Mouse (Mus musculus): ENCODE results near the gene Ifitm10. TPM values are rescaled to one million over a fixed set of nuclear protein-coding genes. Genes with fewer than 3 reads are reported as not detected.
"Not testable (repeated sequence)": the region's sequence is repeated elsewhere in the genome, so short reads cannot be mapped to it uniquely, and the experiment has no call there.

Ifitm10 gene
- total RNA-seq (2022): 1 to 10 TPM; 2.7 to 7.8 (median 5.3) TPM

DNA sequence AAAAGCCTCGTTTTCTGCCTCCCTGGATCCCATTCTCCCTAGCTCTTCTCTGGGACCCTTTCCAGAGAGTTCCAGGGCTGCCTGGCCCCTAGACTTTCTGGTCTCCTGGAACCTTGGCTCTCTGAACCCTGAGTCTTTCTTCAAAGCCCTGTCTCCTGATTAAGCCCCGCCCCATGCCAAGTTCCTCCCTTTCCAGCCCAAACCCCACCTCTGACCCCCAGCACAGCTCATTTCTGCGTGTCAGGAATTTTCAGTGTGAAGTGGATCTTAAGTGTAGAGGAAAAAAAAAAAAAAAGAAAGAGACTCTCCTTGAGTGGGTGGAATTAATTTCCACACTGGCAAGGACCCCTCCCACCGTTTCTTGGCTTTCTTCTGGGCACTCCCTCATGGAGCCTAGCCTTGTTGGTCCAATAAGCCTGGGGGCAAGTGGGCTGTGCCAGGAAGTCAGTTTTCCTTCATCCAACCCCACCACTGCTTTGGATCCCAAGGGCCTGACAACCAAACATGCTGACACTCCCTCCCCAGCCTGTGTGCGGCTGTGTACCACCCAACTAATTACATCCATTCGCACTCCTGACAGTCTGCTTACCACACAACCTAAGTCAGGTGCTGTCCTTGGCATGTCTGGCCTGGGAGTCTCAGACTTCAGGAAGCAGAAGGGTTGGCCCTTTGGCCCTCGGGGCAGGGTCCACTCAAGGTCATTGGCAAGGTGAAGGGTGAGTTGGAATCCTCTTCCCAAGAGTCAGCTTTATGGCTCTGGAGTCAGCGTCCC lies at the start of gene Ifitm10:
Gene Ifitm10, minus strand, starts transcription at position 113 of the 772 bp plus-strand sequence.
- no peak for DNase-seq

DNA sequence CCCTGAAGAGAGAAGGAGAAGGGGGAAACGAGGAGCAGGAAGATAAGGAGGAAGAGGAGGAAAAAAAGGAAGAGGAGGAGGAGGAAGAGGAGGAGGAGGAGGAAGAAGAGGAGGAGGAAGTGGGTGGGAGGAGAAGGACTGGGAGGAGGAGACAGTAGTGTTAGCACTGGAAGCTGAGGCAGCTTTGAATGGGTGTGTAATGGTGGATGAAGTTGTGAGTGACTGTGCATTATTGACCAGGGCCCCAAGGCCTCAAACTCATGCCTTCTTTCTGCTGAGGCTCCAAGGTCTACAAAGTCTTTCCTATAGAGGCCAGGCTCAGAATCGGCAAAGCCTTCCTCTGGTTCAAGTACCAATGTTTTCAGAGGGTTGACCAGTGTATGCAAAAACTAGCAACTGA lies 48.3 kb upstream of the Ifitm10 start:
- DNase-seq: no peak

DNA sequence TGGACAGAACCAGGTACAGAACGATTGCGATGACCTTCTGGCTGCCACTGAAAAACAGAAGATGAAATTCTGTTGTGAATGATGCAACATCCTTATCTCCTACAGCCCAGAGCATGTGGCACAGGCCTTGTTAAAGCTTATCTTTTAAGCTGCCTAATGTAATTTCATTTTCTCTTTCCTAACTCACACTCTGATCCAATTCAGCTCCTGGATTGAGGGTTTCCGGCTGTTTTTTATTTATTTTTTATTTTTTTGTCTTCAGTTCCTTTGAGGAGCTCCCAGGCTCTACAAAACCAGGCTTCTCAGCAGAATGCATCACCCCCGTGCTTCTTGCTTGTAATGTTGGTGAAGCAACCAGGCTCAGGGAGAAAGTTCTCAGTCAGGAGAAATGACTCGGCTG lies 46.3 kb upstream of the Ifitm10 start:
- no peak for DNase-seq

DNA sequence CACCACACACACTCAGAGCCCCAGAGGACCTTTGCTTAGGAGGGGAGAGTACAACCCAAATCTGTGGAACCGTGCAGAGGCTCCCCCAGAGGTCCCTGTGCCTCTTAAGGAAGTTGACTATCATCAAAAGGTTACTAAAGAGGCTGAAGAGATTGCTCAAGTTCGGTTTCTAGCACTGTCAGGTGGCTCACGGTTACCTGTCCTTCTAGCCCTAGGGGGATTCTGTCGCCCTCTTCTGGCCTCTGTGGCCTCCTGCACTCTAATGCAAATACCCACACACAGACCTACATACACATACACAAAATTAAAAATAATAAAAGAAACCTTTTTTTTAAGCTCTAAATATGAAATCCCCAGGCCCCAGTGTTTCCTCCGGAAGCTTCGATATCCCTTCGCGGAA lies 45.1 kb upstream of the Ifitm10 start:
- DNase-seq: no peak

DNA sequence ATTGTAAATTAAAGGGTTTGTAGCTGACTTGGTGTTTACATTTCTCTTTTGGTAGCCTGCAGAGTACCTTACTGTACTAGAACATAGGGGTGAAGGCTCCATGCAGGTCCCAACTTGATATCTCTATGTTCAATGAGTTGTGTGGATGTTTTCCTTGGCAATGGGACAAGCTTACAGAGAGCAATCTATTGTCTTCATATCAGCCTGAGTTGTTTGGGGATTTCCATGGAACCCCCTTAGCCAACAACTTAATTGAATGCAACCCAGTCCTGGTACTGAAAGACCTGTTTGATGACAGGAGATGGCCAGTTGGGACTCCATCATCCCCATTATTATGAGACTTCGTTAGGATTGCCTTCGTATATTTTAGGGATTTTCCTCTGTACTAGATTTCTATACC lies 44.5 kb upstream of the Ifitm10 start:
- DNase-seq: no peak

DNA sequence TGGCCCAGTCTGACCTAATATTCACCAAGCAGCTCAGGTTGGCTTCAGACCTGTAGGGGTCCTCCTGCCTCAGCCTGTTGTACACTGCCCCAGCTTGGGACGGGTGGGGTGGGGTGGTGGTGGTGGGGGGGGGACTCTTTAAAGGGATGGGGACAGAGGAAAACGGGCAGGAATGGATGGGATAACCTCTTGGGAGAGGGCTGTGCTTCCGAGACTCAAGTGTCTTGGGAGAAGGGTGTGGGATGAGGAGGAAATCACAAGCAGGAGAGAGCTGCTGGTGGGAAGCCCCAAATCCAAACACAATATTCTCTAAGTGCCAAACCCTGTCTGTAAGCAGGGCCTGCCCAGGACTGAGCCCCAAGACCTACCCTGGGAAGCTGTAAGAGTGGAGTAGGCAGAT lies 42.7 kb upstream of the Ifitm10 start:
- DNase-seq: no peak

DNA sequence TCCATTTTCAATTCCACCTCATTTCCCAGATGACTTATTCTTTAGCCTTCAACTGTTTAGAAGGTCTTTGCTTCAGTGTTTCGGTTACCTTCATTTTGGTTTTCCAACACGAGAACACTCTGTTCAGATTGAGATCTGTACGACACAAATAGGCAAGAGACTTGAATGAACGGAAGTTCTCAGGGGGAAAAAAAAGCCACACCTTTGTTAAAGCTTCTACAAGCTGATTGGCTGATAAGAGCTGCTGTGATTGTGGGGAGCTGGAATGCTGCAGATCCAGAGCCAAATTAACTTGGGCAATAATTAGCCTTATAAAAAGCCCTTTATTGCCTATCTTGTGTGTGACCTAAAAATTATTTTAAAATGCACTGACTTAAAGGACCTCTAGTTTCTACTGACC lies 41.8 kb upstream of the Ifitm10 start:
- DNase-seq: no peak

DNA sequence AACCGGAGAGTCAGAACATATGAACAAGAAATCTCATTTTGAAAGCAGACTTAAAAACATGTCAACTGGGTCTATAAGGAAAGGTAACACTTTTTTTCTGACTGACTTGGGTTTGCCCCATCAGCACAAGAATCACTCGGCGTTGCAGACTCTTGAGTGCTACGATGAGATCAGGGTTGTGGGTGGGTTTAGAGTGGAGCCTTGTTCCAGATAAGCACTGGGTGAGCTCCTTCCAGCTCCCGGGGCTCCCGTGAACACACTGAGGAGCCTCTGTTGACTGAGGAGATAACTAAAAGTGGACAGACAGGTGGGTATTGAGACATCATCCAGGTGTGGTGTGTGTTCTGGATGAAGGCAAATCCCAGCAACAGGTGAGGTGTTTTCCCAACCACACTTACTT lies 39.7 kb upstream of the Ifitm10 start:
- DNase-seq: no peak

DNA sequence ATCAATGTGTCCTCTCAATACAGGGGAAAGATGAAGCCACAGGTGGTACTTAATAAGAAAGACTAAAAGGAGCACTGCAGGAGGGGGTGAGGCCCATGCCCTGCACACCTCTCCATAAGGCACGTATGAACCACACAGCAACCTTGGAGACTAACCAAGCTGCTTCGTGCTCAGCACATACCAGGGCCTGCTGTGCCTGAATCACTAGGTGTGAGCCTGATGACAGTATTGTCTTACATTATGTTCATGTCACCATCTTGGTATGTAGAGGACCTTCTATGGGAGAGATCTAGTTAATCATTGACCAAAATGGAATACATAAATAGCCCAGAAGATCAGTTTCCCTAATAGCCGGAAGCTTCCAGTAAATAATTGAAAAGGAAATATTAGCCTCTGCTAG lies 36.0 kb upstream of the Ifitm10 start:
- DNase-seq: no peak

DNA sequence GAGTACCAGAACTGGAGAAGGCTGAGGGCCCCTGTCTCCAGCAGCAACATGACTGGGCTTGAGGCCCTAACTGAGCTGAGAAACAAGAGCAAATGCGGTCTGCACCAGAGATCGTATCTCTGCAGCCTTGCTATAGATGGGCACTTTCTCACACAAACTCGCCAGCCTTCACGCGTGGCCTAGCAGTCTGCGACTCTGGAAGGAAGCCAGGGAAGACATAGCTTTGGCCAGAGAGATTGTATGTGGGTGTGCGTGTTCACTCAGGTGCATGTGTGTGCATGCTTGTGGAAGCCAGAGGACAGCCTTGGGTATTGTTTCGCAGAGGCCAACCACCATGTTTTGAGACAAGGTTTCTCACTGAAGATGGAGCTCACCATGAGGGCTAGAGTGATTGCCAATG lies 35.1 kb upstream of the Ifitm10 start:
- DNase-seq: no peak

DNA sequence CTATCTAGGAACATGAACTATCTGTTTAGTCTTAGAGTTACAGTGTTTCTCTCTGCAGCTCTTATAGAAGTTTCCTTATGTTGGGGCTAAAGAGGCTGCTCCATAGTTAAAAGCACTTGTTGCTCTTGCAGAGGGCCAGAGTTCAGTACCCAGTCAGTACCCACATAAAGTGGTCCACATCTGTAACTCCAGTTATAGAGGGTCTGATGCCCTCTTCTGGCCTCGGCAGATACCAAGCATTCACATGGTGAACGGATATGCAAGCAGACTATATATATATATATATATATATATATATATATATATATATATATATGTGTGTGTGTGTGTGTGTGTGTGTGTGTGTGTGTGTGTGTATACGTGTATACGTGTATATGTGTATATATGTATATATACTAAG lies 34.4 kb upstream of the Ifitm10 start:
- no peak for DNase-seq

DNA sequence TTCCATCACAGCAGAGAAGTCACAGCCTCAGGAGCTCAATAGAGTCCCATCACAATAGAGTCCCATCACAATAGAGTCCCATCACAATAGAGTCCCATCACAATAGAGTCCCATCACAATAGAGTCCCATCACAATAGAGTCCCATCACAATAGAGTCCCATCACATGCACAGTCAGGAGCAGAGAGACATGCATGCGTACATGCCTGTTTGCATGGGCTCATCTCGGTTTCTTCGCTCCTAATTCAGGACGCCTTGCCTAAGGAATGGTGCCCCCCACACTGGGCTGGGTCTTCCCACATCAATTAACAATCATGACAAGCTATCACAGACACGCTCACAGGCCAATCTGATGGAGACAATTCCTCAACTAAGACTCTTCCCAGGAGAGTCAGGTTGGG lies 31.6 kb upstream of the Ifitm10 start:
- not testable (repeated sequence) for DNase-seq

DNA sequence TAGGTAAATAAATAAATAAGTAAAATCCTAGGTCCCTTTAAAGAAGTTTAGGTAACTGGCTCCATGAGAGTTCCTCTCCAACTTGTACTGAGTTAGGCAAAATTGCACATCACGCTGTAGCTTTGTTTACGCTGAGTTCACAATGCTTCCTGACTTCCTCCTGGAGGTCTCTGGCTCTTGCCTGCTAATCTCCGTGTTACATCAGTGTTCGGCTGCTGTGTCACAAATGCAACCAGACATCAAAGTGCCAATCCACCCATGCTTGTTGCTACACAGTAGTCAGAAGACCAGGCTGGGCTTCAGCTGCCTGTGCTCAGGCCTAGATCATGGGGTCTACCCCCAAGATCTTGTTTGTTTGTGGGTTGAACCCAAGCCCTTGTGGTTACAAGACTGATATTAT lies 30.0 kb upstream of the Ifitm10 start:
- no peak for DNase-seq

DNA sequence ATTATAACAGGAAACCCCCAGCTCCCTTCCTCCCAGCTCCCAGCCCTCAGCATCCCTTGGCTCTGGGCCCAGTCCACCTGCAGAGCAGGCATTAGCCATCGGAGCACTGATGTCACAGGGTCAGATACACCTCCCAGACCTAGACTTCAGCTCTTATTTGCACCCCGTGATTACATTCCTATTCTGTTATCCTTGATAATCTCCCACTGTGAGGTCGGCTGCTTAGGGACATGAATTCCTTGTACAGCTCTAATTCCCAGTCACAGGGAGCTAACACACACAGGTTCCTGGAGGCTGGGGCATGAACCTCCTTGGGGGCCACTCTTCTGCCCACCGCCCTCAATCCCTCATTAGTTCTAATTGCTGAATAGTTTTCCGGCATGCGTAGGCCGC lies 27.2 kb upstream of the Ifitm10 start:
- no peak for DNase-seq

DNA sequence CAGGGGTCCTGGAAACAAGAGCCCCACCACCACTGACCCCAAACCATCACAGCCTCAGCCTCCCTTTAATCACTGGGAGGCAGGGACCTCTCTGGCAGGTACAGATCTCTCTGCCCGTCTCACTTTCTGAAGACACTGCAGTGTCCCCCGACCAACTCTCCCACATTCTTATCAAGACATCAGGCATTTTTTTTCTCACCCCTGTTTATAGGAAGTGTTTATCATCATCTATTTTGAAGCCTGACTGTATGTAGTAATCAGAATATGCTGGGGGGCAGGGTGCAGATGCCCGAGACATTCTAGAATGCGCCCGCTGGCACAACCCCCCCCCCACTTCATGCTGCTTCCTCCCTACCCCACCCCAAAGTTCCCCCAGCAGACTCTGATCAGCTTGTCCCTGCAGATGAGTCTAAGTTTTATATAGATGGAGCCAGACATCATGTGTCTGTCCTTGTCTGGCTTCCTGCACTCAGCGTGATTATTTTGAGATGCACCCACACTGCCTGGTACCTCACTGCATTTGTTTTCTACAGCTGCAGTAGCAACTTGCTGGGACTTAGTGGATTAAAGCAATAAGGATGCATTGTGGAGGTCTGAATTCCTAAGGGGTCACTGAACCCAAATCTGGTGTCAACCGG lies 26.7 kb upstream of the Ifitm10 start:
- no peak for DNase-seq

DNA sequence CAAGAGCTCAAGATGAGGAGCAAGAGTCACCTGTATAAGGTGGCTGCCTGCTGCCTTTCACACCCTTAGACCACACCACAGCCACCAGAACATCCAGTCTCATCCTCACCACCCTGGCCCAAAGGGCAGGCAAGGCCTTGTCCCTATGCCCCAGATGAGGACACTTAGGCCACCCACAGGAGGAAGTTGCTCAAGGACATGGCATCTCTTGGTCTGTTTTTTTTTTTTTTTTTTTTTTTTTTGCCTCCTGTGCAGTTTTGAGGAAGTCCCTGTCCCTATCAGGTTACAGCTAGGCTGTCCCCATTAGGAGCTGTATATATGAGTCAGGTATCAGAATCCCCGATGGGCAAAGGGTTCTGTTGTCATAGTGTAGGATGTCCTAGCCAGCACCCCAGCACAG lies 25.7 kb upstream of the Ifitm10 start:
- no peak for DNase-seq

DNA sequence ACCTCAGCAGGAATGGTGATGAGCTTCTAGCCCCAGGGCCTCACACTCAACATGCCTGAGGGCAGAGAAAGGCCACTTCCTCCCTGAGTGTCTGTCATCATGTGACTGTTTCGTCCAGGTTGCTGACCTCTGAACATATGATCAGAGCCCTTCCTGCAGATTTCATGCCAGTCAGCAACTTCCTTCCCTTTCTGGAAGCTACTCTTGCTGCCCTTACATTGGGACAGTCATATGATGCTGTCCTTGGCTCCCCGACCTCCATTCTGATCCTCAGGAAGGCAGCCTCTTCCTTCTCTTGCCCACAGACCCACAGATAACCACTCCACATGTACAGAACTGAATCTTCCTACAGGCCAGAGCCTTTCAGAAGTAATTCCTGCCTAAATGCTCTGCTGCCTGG lies 24.5 kb upstream of the Ifitm10 start:
- DNase-seq: no peak

DNA sequence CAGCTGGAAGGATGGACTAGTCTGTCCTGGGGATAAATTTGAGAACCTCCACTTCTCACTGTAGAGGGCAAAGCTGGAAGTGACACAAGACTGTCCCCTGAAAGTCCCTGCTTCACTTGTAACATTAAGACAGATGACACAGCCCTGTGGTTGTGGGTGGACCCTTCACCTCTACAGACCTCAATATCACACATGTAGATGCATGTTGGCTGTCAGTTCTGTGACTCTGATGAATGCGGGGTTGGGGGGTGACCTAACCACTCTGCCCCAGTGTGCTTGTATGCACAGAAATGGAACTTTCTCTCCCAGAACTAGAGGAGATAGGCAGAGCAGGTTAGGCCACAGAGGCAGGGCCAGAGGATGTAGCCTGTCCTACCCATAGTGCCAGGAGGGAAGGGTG lies 23.1 kb upstream of the Ifitm10 start:
- no peak for DNase-seq

DNA sequence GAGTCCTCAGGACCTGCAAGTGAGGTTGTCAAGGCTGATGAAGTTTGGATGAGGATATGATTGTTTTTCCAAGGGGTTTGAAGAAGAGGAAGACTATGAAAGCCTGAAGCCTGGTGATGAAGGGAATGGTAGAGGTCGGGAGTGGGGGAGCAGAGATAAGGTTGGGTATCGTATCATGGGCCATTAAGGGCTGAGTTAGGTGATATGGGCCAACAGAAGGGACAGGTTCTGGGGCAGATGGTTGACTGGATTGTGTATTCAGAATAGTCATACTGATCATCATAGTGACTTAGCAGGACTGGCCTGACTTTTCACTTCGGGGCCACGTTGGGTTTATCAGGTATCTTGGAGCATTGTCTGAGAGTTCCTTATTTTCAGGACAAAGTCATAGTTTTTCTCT lies 21.9 kb upstream of the Ifitm10 start:
- no peak for DNase-seq

DNA sequence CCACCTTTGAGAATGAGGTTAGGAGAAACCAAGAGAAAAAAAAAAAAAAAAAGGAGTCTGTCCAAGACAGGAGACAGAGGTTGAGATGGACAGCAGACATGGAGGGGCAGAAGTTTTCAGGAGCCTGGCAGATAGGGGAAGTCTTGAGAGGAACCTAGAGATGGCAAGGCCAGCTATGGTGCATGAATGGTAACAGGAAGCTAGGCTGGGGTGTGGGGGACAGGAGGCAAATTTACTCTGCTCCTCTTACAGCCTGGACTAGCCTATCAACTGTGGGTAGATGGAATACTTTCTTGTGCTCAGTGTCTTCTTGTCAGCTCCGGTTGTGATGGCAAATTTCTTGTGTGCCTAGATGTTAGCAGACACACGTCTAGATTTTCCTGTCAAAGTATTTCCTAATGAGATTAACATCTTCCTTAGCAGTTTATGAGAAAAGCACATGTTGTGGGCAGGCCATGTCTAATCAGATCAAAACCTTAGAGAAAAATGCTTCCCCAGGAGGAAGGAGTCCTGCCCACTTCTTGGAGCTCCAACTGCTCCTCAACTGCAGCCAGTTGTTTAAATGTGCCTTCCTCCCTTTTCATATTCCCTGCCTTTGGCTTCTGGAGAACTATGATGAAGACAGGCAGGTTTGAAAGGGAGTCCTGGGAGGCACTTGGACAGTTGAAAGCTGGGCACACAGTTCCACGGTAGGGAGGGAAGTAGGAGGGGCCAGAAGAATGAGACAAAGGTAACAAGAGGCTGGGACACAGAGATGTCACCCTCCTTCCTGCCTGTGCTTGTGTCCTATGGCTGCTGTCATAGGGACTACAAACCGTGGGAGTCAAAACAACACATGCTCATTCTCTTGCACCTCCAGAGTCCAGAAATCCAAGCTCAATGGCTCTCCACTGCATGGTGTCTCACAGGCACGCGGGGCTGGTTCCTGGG lies 21.0 kb upstream of the Ifitm10 start:
- no peak for DNase-seq

DNA sequence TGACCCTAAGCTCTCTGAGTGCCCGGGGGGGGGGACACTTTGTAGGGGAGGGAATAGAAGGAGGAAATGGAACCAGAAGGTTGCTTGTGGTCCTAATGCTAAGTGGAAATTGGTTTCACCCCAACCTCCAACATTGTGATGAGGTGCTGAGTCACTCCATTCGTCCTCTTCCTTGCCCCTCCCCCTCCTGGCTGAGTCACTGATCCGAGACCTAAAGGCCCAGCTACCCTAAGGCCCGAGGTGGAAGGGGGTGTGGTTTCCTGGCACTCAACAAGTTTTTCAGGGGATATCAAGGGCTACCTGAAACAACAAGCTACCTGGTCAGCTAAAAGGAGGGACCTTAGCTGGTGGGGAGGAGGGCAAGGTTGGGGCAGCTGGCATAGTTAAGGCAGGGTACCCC lies 19.6 kb upstream of the Ifitm10 start:
- peak; percentile 83 for DNase-seq

DNA sequence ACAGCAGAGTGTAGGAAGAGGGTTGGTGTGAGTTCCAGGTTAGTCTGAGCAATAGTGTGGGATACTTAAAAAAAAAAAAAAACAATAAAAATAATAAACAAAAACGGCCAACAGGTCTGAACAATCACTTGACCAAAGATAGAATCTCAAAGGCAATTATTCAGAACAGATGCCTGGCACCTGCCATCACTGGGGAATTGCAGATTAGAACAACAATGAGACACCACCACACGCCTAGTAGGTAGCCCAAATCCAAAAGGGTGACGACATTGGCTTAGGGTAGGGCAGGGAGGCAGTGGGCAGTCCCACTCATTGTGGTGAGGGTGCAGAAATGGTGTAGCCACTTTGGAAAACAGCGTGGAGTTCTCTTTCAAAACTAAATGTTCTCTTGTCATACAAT lies 18.1 kb upstream of the Ifitm10 start:
- DNase-seq: no peak

DNA sequence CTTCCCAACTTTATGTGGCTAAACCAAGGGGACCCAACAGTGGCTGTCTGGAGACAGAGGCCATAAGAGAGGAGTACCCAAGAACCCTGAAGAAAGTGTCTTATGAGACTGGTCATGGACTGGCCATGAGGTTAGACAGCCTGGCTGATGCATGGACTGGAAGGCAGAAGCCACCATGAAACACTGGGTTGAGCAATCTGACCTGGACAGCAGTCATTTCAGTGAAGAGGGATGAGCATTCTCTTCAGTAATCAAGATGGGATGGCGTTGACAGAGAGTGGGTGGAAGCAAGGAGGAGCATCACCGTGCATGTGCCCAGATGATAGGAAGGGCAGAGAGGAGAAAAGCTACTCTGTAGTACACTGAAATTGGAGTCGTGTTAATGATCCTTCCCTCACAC lies 17.6 kb upstream of the Ifitm10 start:
- no peak for DNase-seq

Data from adrenal gland, adult 8-10 months (tissue).